In the genomic region with DNA sequence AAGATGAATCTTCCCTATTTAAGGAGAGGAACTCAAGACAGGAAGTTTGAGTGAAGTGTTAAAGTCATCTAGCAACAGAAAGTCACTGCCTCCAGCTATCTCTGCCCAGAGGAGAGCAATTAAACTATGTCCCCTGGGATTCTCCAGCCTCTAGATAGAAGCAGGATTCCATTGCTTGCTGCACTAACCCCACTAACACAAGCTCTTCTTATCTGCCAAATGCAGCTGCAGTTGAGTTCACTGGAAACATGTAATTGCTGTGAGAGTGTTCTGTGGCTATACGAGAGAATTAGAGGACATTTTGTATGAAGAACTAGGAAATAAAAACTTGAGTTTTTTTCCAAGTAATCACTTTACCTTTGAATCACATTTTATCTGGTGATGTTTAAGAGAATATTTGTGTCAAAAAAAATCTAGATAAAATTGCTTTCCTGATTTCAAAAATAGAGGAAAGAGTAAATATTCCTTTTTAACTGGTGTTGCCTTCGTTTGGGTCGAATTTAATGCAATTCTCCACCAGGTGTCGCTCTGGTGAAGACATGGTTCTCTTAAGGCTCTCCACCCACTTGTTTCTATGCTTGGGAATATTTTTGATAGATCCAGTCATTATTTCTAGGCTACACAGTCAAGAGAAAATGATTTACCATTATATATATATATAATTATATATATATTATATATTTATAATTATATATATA, we compare ENCODE assay signal across 8 mouse cellular contexts.
DNase-seq lines count a peak whose midpoint lies in the region; ATAC-seq and TF ChIP-seq lines count a peak whose summit lies in the region.

No protein-coding gene starts in this region.

- no peaks in the 10 kb centered on the region for H3K79me2 ChIP-seq in MEL (ENCODE audit: control insufficient read depth, insufficient read depth, low read length, poor library complexity)

- no peaks in the 10 kb centered on the region for H3K27me3 ChIP-seq in kidney, embryonic 14.5 days (ENCODE audit: control insufficient read depth, insufficient read depth, low read length)
- H3K27me3 ChIP-seq in MEL (ENCODE audit: control insufficient read depth in 1 of 2, insufficient read depth in 2 of 2, low read length in 2 of 2) = no peaks in the 10 kb centered on the region
- no peaks in the 10 kb centered on the region for H3K27me3 ChIP-seq in intestine, postnatal 0 days (replicated peaks; ENCODE audit: control insufficient read depth, insufficient read depth, low read length)

- peak; percentile 58 to 59 for TF ChIP-seq EP300 in MEL (IDR thresholded peaks at IDR 0.05; ENCODE audit: low read depth in 1 of 2, low read length in 2 of 2)

- H3K4me1 ChIP-seq in kidney, embryonic 14.5 days (ENCODE audit: control insufficient read depth, insufficient read depth, low read length) = no peaks in the 10 kb centered on the region
- H3K4me1 ChIP-seq in MEL (ENCODE audit: control insufficient read depth in 1 of 2, insufficient read depth in 2 of 2, low read length in 2 of 2) = peaks cover 27 to 53% of the 10 kb centered on the region in 2 experiments
- no peaks in the 10 kb centered on the region for H3K4me1 ChIP-seq in intestine, postnatal 0 days (replicated peaks; ENCODE audit: control insufficient read depth, insufficient read depth, low read length)

- TF ChIP-seq RAD21 in MEL (IDR thresholded peaks at IDR 0.05; ENCODE audit: low read depth, low read length) = peak; percentile 61

- no peak overlapping the region for H3K27ac ChIP-seq in kidney, embryonic 14.5 days (ENCODE audit: low read depth, low read length)
- H3K27ac ChIP-seq in MEL (ENCODE audit: control insufficient read depth, low read depth, low read length) = peak overlapping the region; percentile 75
- no peak overlapping the region for H3K27ac ChIP-seq in intestine, postnatal 0 days (ENCODE audit: low read depth, low read length)

- no peak for ATAC-seq in kidney, embryonic 14.5 days (ENCODE audit: low FRiP score, low TSS enrichment)
- peak; percentile 48 for ATAC-seq in common myeloid progenitor, adult 5-6 weeks (replicated peaks; ENCODE audit: low read depth, poor library complexity, severe bottlenecking)
- ATAC-seq in intestine, postnatal 0 days = no peak
- ATAC-seq in granulocyte monocyte progenitor cell, adult 5-6 weeks (replicated peaks; ENCODE audit: poor library complexity, severe bottlenecking) = no peak

- H3K9me3 ChIP-seq in kidney, embryonic 14.5 days (ENCODE audit: control insufficient read depth, low read length) = no peaks in the 10 kb centered on the region
- no peaks in the 10 kb centered on the region for H3K9me3 ChIP-seq in MEL (replicated peaks; ENCODE audit: insufficient read depth, low read length)
- no peaks in the 10 kb centered on the region for H3K9me3 ChIP-seq in intestine, postnatal 0 days (ENCODE audit: control insufficient read depth)

- no peak overlapping the region for H3K4me2 ChIP-seq in kidney, embryonic 14.5 days (replicated peaks; ENCODE audit: low read depth, low read length)
- H3K4me2 ChIP-seq in intestine, postnatal 0 days (replicated peaks; ENCODE audit: low read depth) = no peak overlapping the region

- DNase-seq in kidney, adult 8-10 months = peak; percentile 5 to 14
- DNase-seq in MEL (ENCODE audit: low read depth, low spot score) = peak; percentile 68
- peak; percentile 10 for DNase-seq in retina, postnatal 1 day
- DNase-seq in cerebellum, adult 9-10 months = no peak

- TF ChIP-seq CTCF in MEL (IDR thresholded peaks at IDR 0.05 in 2 of 3, conservative IDR thresholded peaks at IDR 0.05 in 1 of 3; ENCODE audit: control insufficient read depth in 1 of 3, insufficient read depth in 1 of 3, low read depth in 2 of 3, low read length in 3 of 3, poor library complexity in 1 of 3, severe bottlenecking in 1 of 3) = peak; percentile 42 to 62 (median 52); a peak in 5 of 6 replicates
- TF ChIP-seq CTCF in intestine, postnatal 0 days (IDR thresholded peaks at IDR 0.05; ENCODE audit: low read depth) = peak; percentile 72

- TF ChIP-seq POLR2A in MEL (IDR thresholded peaks at IDR 0.05; ENCODE audit: control insufficient read depth in 1 of 2, insufficient read depth in 1 of 2, low read depth in 1 of 2, low read length in 2 of 2, poor library complexity in 1 of 2) = no peak

- H3K4me3 ChIP-seq in kidney, embryonic 14.5 days (ENCODE audit: low read length) = no peak overlapping the region
- no peak overlapping the region for H3K4me3 ChIP-seq in MEL (ENCODE audit: control insufficient read depth in 1 of 2, insufficient read depth in 1 of 2, low read depth in 2 of 2, low read length in 2 of 2)
- H3K4me3 ChIP-seq in intestine, postnatal 0 days (ENCODE audit: low read depth, low read length) = no peak overlapping the region

- 49% methylated on average over 4 of the region's 4 CpGs for WGBS in kidney, embryonic 14.5 days
- 29% methylated on average over 4 of the region's 4 CpGs for WGBS in intestine, postnatal 0 days

- H3K9ac ChIP-seq in kidney, embryonic 14.5 days (ENCODE audit: low read depth, low read length) = no peak overlapping the region
- H3K9ac ChIP-seq in MEL (ENCODE audit: control insufficient read depth, low read depth, low read length, poor library complexity, severe bottlenecking) = no peak overlapping the region; the same call in 1 of the 2 replicates
- H3K9ac ChIP-seq in intestine, postnatal 0 days (ENCODE audit: low read depth, low read length) = no peak overlapping the region

- no peaks in the 10 kb centered on the region for H3K36me3 ChIP-seq in kidney, embryonic 14.5 days (ENCODE audit: control insufficient read depth, insufficient read depth, low read length)
- H3K36me3 ChIP-seq in MEL (ENCODE audit: control insufficient read depth in 1 of 2, insufficient read depth in 2 of 2, low read length in 2 of 2) = peaks cover 0 to 60% of the 10 kb centered on the region in 2 experiments; a peak in 2 of 4 replicates
- H3K36me3 ChIP-seq in intestine, postnatal 0 days (ENCODE audit: control insufficient read depth, insufficient read depth) = no peaks in the 10 kb centered on the region

TF ChIP-seq in MEL, 35 proteins besides CTCF, POLR2A, EP300 and RAD21:
- TF ChIP-seq BHLHE40 (IDR thresholded peaks at IDR 0.05; ENCODE audit: borderline replicate concordance, low read depth, low read length) (no peak), KAT2A (conservative IDR thresholded peaks at IDR 0.05; ENCODE audit: low read depth, low read length) (no peak), MYC (IDR thresholded peaks at IDR 0.05; ENCODE audit: low read depth, low read length) (no peak), MAZ (IDR thresholded peaks at IDR 0.05; ENCODE audit: low read depth, low read length) (no peak), ETS1 (IDR thresholded peaks at IDR 0.05; ENCODE audit: low read depth, low read length) (0 out of 2 replicates have a peak, but pooled peaks have one; percentile 14), HCFC1 (IDR thresholded peaks at IDR 0.05; ENCODE audit: low read depth, low read length) (no peak), ZMIZ1 (IDR thresholded peaks at IDR 0.05; ENCODE audit: low read depth, low read length) (no peak), MYB (IDR thresholded peaks at IDR 0.05; ENCODE audit: low read depth, low read length) (no peak), ZC3H11A (IDR thresholded peaks at IDR 0.05; ENCODE audit: low read depth, low read length) (no peak; the same call in 1 of the 2 replicates), MAX (IDR thresholded peaks at IDR 0.05; ENCODE audit: low read length) (no peak), GATA1 (IDR thresholded peaks at IDR 0.05; ENCODE audit: low read depth, low read length) (peak; percentile 66), TBP (IDR thresholded peaks at IDR 0.05; ENCODE audit: low read depth, low read length) (no peak), TAL1 (IDR thresholded peaks at IDR 0.05; ENCODE audit: low read length) (peak; percentile 80), TCF12 (IDR thresholded peaks at IDR 0.05; ENCODE audit: low read depth, low read length) (no peak), NRF1 (IDR thresholded peaks at IDR 0.05; ENCODE audit: insufficient read depth, low read depth, low read length, poor library complexity, severe bottlenecking) (no peak), RCOR1 (IDR thresholded peaks at IDR 0.05; ENCODE audit: low read depth, low read length) (peak; percentile 27; the same call in 1 of the 2 replicates), MEF2A (IDR thresholded peaks at IDR 0.05; ENCODE audit: extremely low read depth, insufficient replicate concordance, low read depth, low read length, poor library complexity, severe bottlenecking) (no peak), MXI1 (IDR thresholded peaks at IDR 0.05; ENCODE audit: low read depth, low read length) (no peak), E2F4 (IDR thresholded peaks at IDR 0.05; ENCODE audit: borderline replicate concordance, low read depth, low read length) (no peak), CHD1 (IDR thresholded peaks at IDR 0.05; ENCODE audit: low read depth, low read length) (no peak), USF1 (IDR thresholded peaks at IDR 0.05; ENCODE audit: low read depth, low read length) (no peak), USF2 (IDR thresholded peaks at IDR 0.05; ENCODE audit: borderline replicate concordance in 1 of 2, insufficient read depth in 1 of 2, low read depth in 1 of 2, low read length in 2 of 2) (no peak), NELFE (IDR thresholded peaks at IDR 0.05; ENCODE audit: low read depth, low read length) (no peak), SMC3 (IDR thresholded peaks at IDR 0.05; ENCODE audit: low read depth, low read length) (peak; percentile 59), POLR2AphosphoS2 (IDR thresholded peaks at IDR 0.05; ENCODE audit: low read length) (no peak)
